Mouse (Mus musculus): ENCODE measurements around the gene Sema6d.

Sema6d gene

DNA sequence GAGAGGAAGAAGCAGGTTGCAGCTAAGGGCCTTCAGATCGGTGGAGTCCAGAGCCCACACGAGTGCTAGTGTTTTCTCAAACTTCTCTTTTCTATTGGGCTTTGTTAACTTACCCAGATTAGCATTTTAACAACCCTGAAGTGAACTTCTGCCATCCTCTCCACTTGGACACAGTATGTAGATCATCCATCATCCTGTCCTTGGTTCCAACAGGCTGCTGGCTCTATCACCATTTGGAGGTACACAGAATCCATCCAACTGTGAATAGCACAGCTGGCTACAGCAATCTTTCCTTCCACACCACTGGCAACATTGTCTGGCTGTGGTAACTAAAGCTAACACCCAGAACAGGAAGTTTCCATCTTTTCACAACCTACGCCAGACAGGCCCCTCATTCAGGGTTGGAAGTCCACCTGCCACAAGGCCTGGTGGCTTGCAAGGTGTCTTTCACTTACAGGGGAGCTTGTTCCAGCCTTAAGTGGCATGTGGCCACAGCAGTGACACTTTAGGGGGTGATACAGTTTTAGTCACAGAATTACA, 524.0 kb downstream of the Sema6d start:
- DNase-seq (ENCODE audit: low spot score) = no peak

GRCm38 (mm10) chr2:124616746-124617145, 527.0 kb downstream of the Sema6d start:
- no peak for DNase-seq (ENCODE audit: low spot score)

DNA sequence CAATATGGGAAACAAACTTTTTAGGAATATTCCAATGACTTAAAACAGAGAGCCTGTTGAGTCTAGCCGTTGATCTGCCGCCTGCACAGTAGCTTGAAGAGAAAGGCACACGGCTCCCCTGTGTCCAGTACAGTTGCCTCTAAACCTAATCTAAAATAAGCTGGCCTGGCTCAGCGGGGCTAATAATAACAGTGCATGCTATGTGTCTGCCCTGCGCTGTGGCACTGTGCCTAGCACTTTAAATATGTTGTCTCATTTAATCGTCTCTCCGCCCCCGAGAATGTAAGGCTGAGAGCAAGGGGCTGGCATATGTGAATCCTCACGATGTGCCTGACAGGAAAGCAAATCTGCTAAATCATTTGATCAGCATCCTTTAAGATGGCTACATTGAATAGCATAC, 527.7 kb downstream of the Sema6d start:
- DNase-seq (ENCODE audit: low spot score) = no peak

- DNase-seq (ENCODE audit: low spot score) = no peak
Observed at GRCm38 (mm10) chr2:124618091-124618490, 528.3 kb downstream of the Sema6d start.

DNA sequence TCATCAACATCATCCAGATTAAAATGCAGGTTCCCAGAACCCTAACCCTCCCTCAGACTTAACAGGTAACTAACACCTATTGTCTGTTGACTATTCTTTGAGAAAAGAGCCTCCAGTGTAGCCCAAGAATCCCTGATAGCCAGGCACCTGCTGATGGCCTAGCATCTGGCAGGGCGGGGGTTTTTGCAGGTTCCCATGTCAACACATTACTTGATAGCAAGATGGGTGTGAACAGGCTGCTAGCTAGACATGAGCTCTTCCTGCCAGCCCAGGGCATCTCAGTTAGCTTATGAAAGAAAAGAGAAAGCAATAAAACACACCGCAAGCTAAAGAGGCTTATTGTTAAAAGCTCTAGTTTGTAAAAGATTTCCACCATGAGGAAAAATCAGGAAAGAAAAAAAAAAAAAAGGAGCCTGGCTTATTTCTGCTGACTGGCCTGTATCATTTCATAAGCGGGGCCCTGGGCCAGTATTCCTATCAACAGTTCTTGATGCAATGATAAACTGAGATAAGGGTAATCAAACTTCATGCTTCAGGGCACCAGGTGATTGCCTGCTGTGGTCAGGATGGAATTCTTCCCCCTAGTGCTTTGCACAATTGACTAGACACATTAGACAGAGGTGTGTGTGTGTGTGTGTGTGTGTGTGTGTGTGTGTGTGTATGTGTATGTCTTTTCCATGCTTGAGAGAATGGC, 528.9 kb downstream of the Sema6d start:
- no peak for DNase-seq (ENCODE audit: low spot score)

GRCm38 (mm10) chr2:124620470-124620869, 530.7 kb downstream of the Sema6d start:
- DNase-seq (ENCODE audit: low spot score) = no peak

DNA sequence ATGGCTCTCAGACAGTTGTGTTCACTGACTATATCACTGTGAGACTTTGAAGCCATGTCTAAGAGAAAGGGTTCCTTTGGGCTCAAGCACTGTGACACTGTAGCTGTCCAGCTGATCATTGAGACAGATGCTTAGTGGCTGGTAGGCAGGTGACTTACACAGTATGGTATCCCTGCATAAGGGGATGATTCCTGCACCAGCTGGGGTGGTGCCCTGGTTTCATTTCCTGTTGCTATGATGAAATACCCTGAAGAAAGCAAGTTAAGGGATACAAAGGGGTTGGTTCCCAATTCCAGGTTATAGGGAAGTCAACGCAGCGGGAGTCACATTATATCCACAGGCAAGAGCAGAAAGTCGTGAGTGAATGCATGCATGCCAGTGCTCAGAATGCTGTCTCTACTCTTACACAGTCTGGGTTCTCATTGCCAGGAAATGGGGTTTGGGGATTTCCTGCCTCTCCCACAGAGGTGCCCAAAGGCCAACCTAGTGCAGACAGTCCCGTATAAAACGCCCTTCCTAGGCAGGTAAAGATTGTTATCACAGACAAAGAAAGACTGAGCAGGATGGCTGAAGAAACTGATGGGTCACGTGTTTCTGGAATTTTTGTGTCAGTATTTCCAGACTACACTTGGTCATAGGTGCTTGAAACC, 532.3 kb downstream of the Sema6d start:
- no peak for DNase-seq (ENCODE audit: low spot score)

- no peak for DNase-seq (ENCODE audit: low spot score)
Observed at GRCm38 (mm10) chr2:124624247-124624929, 534.6 kb downstream of the Sema6d start.

DNA sequence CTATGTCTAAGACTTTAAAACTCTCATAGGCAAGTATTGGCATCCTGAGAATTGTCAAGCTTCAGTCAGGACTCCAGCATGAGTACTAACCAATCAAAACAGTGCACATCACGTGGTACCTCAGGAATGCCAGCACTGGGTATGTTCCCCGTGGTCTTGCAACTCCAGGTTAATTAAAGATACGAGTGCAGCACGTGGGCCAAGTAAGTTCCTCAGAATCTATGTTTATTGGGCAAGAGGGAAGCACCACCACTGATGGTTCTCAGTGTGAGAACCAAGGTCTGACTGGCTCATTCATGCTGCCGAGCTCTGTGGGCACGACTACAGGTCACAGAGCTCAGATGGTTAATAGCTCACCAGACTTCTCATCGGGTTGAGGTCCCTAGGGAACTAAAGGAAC, 536.7 kb downstream of the Sema6d start:
- no peak for DNase-seq (ENCODE audit: low spot score)

- no peak for DNase-seq (ENCODE audit: low spot score)
Observed at GRCm38 (mm10) chr2:124627664-124628063, 537.9 kb downstream of the Sema6d start.

- no peak for DNase-seq (ENCODE audit: low spot score)
Observed at GRCm38 (mm10) chr2:124628701-124629100, 538.9 kb downstream of the Sema6d start.

GRCm38 (mm10) chr2:124634400-124634998, 544.7 kb downstream of the Sema6d start:
- no peak for DNase-seq (ENCODE audit: low spot score)

DNA sequence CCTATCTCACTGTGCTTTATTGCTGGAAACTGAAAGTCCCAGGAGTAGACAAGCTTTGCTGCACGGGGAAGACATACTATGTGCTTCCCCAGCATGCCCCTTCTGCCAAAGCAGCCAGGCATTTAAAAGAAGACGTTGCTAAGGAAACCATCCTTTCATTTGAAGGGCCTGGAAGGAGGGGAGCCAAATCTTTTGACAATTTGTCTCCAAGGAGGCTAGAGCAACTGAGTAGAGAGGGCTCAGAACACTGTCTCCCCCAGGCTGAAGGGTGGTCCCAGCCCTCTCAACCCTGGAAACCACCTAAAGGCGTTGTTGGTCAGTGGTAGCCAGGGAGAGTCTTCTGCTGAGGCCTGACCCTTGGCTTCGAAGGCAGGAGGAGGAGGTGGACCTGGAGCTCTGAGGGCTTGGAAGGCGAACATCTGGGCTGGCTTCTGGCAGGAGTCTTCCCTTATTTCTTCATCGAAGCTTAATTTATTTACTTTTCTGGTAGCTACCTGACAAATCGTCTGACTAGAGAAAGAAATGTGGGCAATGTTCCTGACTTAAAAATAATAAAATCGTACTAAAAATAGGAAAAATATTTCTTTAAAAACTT, 545.6 kb downstream of the Sema6d start:
- DNase-seq (ENCODE audit: low spot score) = no peak

- DNase-seq (ENCODE audit: low spot score) = no peak
Observed at GRCm38 (mm10) chr2:124637080-124637479, 547.3 kb downstream of the Sema6d start.

DNA sequence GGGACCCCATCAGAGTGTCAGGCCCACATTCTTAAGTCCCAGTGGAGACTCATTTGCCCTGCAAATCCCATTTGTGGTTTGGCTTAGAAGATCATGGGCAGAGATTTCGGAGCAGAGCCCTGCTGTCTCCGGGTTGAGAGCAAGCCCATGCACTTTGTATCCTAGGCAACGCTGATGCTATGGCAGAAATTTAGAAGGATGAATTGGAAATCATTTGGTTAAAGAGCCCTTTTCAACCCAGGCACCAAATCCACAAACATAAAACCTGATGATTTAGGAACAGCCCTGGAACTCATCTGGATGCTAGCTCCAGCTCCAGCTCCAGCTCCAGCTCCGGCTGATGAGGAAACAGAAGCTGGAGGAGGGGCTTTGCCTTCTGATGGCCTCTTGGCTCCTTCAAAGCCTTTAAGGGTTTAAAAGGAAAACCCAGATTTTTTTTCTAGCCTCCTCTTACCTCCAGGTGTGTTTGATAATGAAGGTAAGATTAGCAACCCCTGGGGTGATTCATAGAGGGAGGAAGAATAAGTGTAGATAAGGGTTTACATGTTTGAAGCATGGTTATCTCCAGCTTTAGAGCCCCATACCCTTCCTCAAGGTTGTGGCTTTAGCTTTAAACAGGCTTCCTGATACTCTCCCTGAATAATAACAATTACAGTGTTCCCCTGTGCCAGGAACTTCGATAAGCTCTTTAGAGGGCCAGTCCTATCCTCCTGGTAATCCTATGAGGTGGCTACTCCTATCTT, 549.6 kb downstream of the Sema6d start:
- no peak for DNase-seq (ENCODE audit: low spot score)

GRCm38 (mm10) chr2:124640500-124641193, 550.9 kb downstream of the Sema6d start:
- DNase-seq (ENCODE audit: low spot score) = no peak

DNA sequence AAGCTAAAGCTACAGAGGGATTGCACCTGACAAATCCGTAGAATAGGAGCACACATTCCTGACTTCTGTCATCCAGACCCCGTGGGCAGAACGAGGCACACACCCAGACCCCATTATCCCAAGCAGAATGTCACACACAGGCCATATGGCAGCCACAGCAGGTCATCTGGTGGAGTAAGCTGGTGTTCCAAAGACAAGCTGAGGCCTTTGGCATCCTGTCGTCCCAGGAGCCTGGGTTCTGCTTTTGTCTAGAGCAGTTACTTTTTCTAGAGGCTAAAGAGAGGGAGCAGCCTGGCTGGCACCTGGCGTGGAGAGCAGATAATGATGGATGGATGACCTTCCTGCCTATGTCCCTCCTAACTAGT, 551.4 kb downstream of the Sema6d start:
- no peak for DNase-seq (ENCODE audit: low spot score)

DNA sequence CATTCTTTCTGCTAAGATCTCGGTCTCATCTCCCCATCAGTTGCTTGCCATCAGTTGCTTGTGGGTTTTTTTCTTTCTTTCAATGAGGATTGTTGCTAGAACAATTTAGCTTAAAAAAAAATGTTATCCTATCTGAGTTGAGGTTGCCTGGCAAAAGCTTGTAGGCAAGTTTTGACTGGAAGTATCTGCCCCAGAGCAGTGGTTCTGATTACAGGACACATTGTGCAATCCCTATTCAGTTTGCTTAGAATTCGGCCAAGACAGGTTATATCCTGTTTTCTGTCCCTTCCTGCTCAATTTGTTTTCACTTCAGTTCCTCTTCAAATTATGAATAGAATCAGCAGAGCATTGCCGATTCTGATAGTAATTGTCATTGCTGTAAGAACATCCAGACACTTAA, 552.4 kb downstream of the Sema6d start:
- DNase-seq (ENCODE audit: low spot score) = no peak

DNA sequence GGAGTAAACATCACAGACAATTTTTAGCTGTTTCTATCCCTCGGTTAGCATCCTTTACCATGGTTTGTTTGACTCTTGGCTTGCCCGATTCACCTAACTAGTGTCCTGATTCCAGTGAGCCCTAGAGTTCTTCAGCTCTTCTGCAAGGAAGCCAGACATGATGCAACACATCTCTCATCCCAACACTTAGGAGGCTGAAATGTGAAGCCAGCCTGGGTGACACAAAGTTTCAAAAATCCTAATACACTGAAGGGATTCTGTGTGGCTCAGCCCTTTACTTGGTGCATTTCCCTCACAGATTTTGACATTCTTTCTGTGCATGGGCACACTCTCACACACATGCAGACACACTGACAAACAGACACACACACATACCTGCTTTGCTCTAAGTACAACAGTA, 560.8 kb downstream of the Sema6d start:
- DNase-seq (ENCODE audit: low spot score) = no peak

DNA sequence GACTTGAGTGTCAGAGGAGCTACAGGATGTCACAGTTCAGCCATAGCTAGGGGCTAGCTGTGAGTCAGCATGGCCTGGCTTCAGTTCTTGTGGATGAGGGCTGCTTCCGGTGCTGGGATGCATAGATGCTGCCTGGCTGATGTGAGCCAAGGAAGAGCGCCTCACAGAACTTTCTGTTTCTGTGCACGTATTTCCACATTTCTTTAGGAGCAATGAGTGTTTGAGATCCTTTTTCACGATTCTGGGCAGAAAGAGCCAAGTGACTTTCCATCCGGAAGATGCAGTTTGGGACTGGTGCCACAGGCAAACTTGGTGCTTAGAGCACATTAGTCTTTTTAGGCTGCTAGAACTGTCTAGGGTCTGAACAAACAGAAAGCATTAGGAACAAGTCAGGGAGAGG, 561.4 kb downstream of the Sema6d start:
- DNase-seq (ENCODE audit: low spot score) = no peak

GRCm38 (mm10) chr2:124653161-124653560, 563.4 kb downstream of the Sema6d start:
- no peak for DNase-seq (ENCODE audit: low spot score)
